Comparison of ENCODE assay signal across 23 mouse cellular contexts in the genomic region with DNA sequence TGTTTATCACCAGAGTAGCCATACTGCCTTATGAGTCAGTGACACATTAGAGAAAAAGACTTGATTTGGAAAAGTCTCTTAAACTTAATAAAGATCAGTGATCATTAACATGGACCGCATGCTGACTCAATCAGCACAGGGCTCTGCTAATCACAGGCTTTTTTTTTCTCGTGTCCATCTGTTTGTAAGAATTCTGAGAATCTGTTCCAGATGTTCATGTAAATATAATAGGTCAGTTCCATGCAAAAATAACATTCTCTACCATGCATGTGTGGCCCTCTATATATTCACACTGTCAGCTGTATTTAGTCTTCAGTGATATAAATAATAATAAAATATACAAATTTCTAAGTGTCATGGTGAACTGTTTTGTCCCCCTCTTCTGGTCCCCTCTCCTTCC.
A peak's percentile ranks its signal among the peaks of the same experiment; 100 is the strongest.
DNase-seq lines count a peak whose midpoint lies in the region; ATAC-seq lines count a peak whose summit lies in the region.
"Had no signal": no experiment of that assay in that cellular context is flagged by ENCODE, and none has a peak within 500 bp of the region (broad histone marks: within the 10 kb centered on the region; RNA-seq: fewer than 3 reads in every experiment).

No protein-coding gene starts in this region.

- no peaks in the 10 kb centered on the region for H3K36me3 ChIP-seq in hindbrain, embryonic 13.5 days
- no peaks in the 10 kb centered on the region for H3K36me3 ChIP-seq in hindbrain, embryonic 14.5 days (replicated peaks; ENCODE audit: control insufficient read depth, insufficient read depth)
- H3K36me3 ChIP-seq in limb, embryonic 10.5 days = no peaks in the 10 kb centered on the region
- H3K36me3 ChIP-seq: embryonic facial prominence, embryonic 15.5 days; forebrain, embryonic 10.5 days; forebrain, embryonic 15.5 days; heart, embryonic 15.5 days had no signal

- no peak overlapping the region for H3K4me2 ChIP-seq in hindbrain, embryonic 13.5 days
- H3K4me2 ChIP-seq in hindbrain, embryonic 14.5 days (replicated peaks) = no peak overlapping the region
- H3K4me2 ChIP-seq: embryonic facial prominence, embryonic 15.5 days; forebrain, embryonic 15.5 days; heart, embryonic 11.5 days; heart, embryonic 15.5 days had no signal

- H3K27me3 ChIP-seq in hindbrain, embryonic 13.5 days = no peaks in the 10 kb centered on the region
- no peaks in the 10 kb centered on the region for H3K27me3 ChIP-seq in hindbrain, embryonic 14.5 days (ENCODE audit: control insufficient read depth, insufficient read depth, low read length)
- H3K27me3 ChIP-seq in limb, embryonic 10.5 days (ENCODE audit: low read depth, poor library complexity, severe bottlenecking) = no peaks in the 10 kb centered on the region
- H3K27me3 ChIP-seq: CH12.LX; embryonic facial prominence, embryonic 15.5 days; forebrain, embryonic 15.5 days; heart, embryonic 15.5 days; Patski had no signal

- no peak overlapping the region for H3K4me3 ChIP-seq in hindbrain, embryonic 13.5 days
- H3K4me3 ChIP-seq in hindbrain, embryonic 14.5 days (replicated peaks; ENCODE audit: low read length) = no peak overlapping the region
- no peak overlapping the region for H3K4me3 ChIP-seq in limb, embryonic 10.5 days
- H3K4me3 ChIP-seq: embryonic facial prominence, embryonic 15.5 days; erythroblast, embryonic 14.5 days; forebrain, embryonic 10.5 days; forebrain, embryonic 15.5 days; heart, adult 2 months; heart, embryonic 15.5 days had no signal

- no peak overlapping the region for H3K9ac ChIP-seq in hindbrain, embryonic 13.5 days
- no peak overlapping the region for H3K9ac ChIP-seq in hindbrain, embryonic 14.5 days
- H3K9ac ChIP-seq: embryonic facial prominence, embryonic 15.5 days; forebrain, embryonic 15.5 days; heart, embryonic 15.5 days had no signal

- ATAC-seq in hindbrain, embryonic 13.5 days (ENCODE audit: low FRiP score) = peak; percentile 28; the same call in 1 of the 2 replicates
- ATAC-seq in hindbrain, embryonic 14.5 days (ENCODE audit: low FRiP score) = no peak
- ATAC-seq: activated CD4-positive, CD25-positive, alpha-beta regulatory T cell, adult 4 months; Patski had no signal

- WGBS in hindbrain, embryonic 13.5 days = 58% methylated on average over 2 of the region's 2 CpGs
- 65% methylated on average over 2 of the region's 2 CpGs for WGBS in hindbrain, embryonic 14.5 days
- WGBS in limb, embryonic 10.5 days = 40% methylated on average over 2 of the region's 2 CpGs

- no peak for DNase-seq in hindbrain, embryonic 14.5 days (ENCODE audit: low spot score)
- peak; percentile 3 for DNase-seq in retina, adult 2 months (ENCODE audit: low read depth, low spot score)
- no peak for DNase-seq in retina, embryonic 14.5 days (ENCODE audit: low spot score)
- no peak for DNase-seq in limb, embryonic 10.5 days (ENCODE audit: low spot score)
- DNase-seq in gastrocnemius, adult 8-10 months (ENCODE audit: low spot score in 2 of 2) = no peak
- DNase-seq: adrenal gland, adult 2 months; adrenal gland, postnatal 25 days; cerebellum, adult 18-20 months; cerebellum, adult 9-11 months; cerebellum, postnatal 36 days; gastrocnemius, postnatal 14 days; heart, adult 2 months; heart, postnatal 14 days had no signal

- peaks cover 12% of the 10 kb centered on the region; the same call in 1 of the 2 replicates for H3K4me1 ChIP-seq in hindbrain, embryonic 13.5 days (replicated peaks)
- no peaks in the 10 kb centered on the region for H3K4me1 ChIP-seq in hindbrain, embryonic 14.5 days (replicated peaks; ENCODE audit: control insufficient read depth, insufficient read depth, low read length)
- peaks cover 19% of the 10 kb centered on the region for H3K4me1 ChIP-seq in limb, embryonic 10.5 days
- H3K4me1 ChIP-seq: embryonic facial prominence, embryonic 15.5 days; heart, embryonic 15.5 days had no signal

- H3K9me3 ChIP-seq in hindbrain, embryonic 13.5 days = no peaks in the 10 kb centered on the region
- no peaks in the 10 kb centered on the region for H3K9me3 ChIP-seq in hindbrain, embryonic 14.5 days (ENCODE audit: control insufficient read depth, low read length)
- no peaks in the 10 kb centered on the region for H3K9me3 ChIP-seq in limb, embryonic 10.5 days (replicated peaks)
- H3K9me3 ChIP-seq: embryonic facial prominence, embryonic 15.5 days; forebrain, embryonic 10.5 days; forebrain, embryonic 15.5 days; heart, embryonic 15.5 days had no signal

- no peak overlapping the region for H3K27ac ChIP-seq in hindbrain, embryonic 13.5 days
- H3K27ac ChIP-seq in hindbrain, embryonic 14.5 days = no peak overlapping the region
- peak overlapping the region; percentile 32; the same call in 1 of the 2 replicates for H3K27ac ChIP-seq in limb, embryonic 10.5 days
- H3K27ac ChIP-seq: embryonic facial prominence, embryonic 15.5 days; forebrain, embryonic 10.5 days; forebrain, embryonic 15.5 days; heart, adult 2 months; heart, embryonic 15.5 days had no signal
